Mouse (Mus musculus) CH12.LX (cell line): ENCODE results near the gene Spz1. TPM values are rescaled to one million over a fixed set of nuclear protein-coding genes. Genes with fewer than 3 reads are reported as not detected.

Experiments
- DNase-seq: peaks from one replicate; pipeline ENCODE4 v3.0.0-alpha.2; 2013; ENCODE audit errors: extremely low read depth
- H3K27ac ChIP-seq: 2 replicates; pipeline ENCODE4 v1.5.1; 2012; ENCODE audit warnings: low read depth, mild to moderate bottlenecking, control low read depth, moderate library complexity; ENCODE audit not compliant: insufficient read depth
- H3K27me3 ChIP-seq: replicated peaks from 2 replicates; pipeline ENCODE3; 2012; ENCODE audit warnings: inconsistent platforms
- H3K36me3 ChIP-seq, 2 experiments: replicated peaks in 1 of 2; 2 replicates each; pipeline versions ENCODE3 to v1.6.1; 2012; ENCODE audit warnings: inconsistent platforms in 1 of 2, low read length in 1 of 2, mild to moderate bottlenecking in 1 of 2, mixed read lengths in 1 of 2, moderate library complexity in 1 of 2; ENCODE audit not compliant: control insufficient read depth in 1 of 2, insufficient read depth in 1 of 2
- H3K4me1 ChIP-seq, 2 experiments: 2 replicates each; pipeline ENCODE4 v1.6.1; 2012; ENCODE audit warnings: inconsistent platforms in 1 of 2, moderate library complexity in 1 of 2; ENCODE audit not compliant: insufficient read depth in 2 of 2, control insufficient read depth in 1 of 2
- H3K4me2 ChIP-seq: 2 replicates; pipeline ENCODE4 v1.6.1; 2012; ENCODE audit warnings: low read depth, mild to moderate bottlenecking, control low read depth; ENCODE audit not compliant: poor library complexity, insufficient read depth, severe bottlenecking
- H3K4me3 ChIP-seq, 3 experiments: fragments of 150-350 bp in 1 of 3; sonication (generic) in 1 of 3; replicated peaks in 1 of 3; 2 replicates each; pipeline versions ENCODE3 to v1.5.1; 2011 to 2012; ENCODE audit warnings: low read depth in 2 of 3, low read length in 2 of 3, mild to moderate bottlenecking in 2 of 3, moderate library complexity in 2 of 3, control low read depth in 1 of 3, improper control_type of control experiment in 1 of 3, inconsistent platforms in 1 of 3, mixed read lengths in 1 of 3; ENCODE audit not compliant: poor library complexity in 1 of 3
- H3K79me2 ChIP-seq: replicated peaks from 2 replicates; pipeline ENCODE4 v1.6.1; 2012; ENCODE audit warnings: mild to moderate bottlenecking, moderate library complexity; ENCODE audit not compliant: control insufficient read depth, poor library complexity, insufficient read depth, severe bottlenecking; ENCODE audit errors: extremely low read depth
- H3K9ac ChIP-seq: 2 replicates; pipeline ENCODE4 v1.6.1; 2012; ENCODE audit warnings: low read depth, mild to moderate bottlenecking, control low read depth, moderate library complexity; ENCODE audit not compliant: insufficient read depth
- H3K9me3 ChIP-seq: replicated peaks from 2 replicates; pipeline ENCODE3; 2012; ENCODE audit warnings: low read length, inconsistent platforms, mixed read lengths
- CHD2 ChIP-seq: IDR thresholded peaks from 2 replicates; pipeline ENCODE4 v1.6.1; 2011; ENCODE audit warnings: low read length, improper control_type of control experiment
- E2F4 ChIP-seq: IDR thresholded peaks from 2 replicates; pipeline ENCODE4 v1.6.1; 2011; ENCODE audit warnings: low read depth, low read length, improper control_type of control experiment; ENCODE audit not compliant: insufficient replicate concordance
- ELF1 ChIP-seq: IDR thresholded peaks from 2 replicates; pipeline ENCODE4 v1.6.1; 2014; ENCODE audit warnings: low read depth, mild to moderate bottlenecking, inconsistent platforms, low read length, improper control_type of control experiment
- ETS1 ChIP-seq: conservative IDR thresholded peaks from 2 replicates; pipeline ENCODE4 v1.6.1; 2012; ENCODE audit warnings: low read depth, mild to moderate bottlenecking, inconsistent platforms, low read length, improper control_type of control experiment, moderate library complexity
- HCFC1 ChIP-seq: IDR thresholded peaks from 2 replicates; pipeline ENCODE4 v1.6.1; 2012; ENCODE audit warnings: low read depth, mild to moderate bottlenecking, inconsistent platforms, low read length, improper control_type of control experiment
- KAT2A ChIP-seq: IDR thresholded peaks from 2 replicates; pipeline ENCODE4 v1.6.1; 2012; ENCODE audit warnings: low read length, improper control_type of control experiment, inconsistent platforms; ENCODE audit not compliant: insufficient replicate concordance
- MAFK ChIP-seq: IDR thresholded peaks from 2 replicates; pipeline ENCODE4 v1.6.1; 2011; ENCODE audit warnings: low read length, improper control_type of control experiment; ENCODE audit not compliant: insufficient replicate concordance
- MEF2A ChIP-seq: IDR thresholded peaks from 2 replicates; pipeline ENCODE4 v1.6.1; 2014; ENCODE audit warnings: low read depth, mild to moderate bottlenecking, inconsistent platforms, low read length, improper control_type of control experiment, borderline replicate concordance
- MXI1 ChIP-seq: IDR thresholded peaks from 2 replicates; pipeline ENCODE4 v1.6.1; 2011; ENCODE audit warnings: mild to moderate bottlenecking, low read depth, low read length, improper control_type of control experiment
- MYC ChIP-seq: IDR thresholded peaks from 2 replicates; pipeline ENCODE4 v1.6.1; 2011; ENCODE audit warnings: low read depth, mild to moderate bottlenecking, improper control_type of control experiment, low read length
- NELFE ChIP-seq: IDR thresholded peaks from 2 replicates; pipeline ENCODE4 v1.6.1; 2011; ENCODE audit warnings: low read depth, low read length, improper control_type of control experiment
- NRF1 ChIP-seq: IDR thresholded peaks from 2 replicates; pipeline ENCODE4 v1.6.1; 2014; ENCODE audit warnings: low read depth, mild to moderate bottlenecking, inconsistent platforms, low read length, improper control_type of control experiment, moderate library complexity
- PAX5 ChIP-seq: IDR thresholded peaks from 2 replicates; pipeline ENCODE4 v1.6.1; 2012; ENCODE audit warnings: low read length, inconsistent platforms, mixed read lengths
- POLR2A ChIP-seq: IDR thresholded peaks from 2 replicates; pipeline ENCODE4 v1.6.1; 2011; ENCODE audit warnings: low read depth, mild to moderate bottlenecking, improper control_type of control experiment, low read length
- POLR2AphosphoS2 ChIP-seq: IDR thresholded peaks from 2 replicates; pipeline ENCODE4 v1.6.1; 2011; ENCODE audit warnings: low read depth, low read length, improper control_type of control experiment
- RAD21 ChIP-seq: IDR thresholded peaks from 2 replicates; pipeline ENCODE4 v1.6.1; 2011; ENCODE audit warnings: low read depth, mild to moderate bottlenecking, low read length, improper control_type of control experiment, moderate library complexity
- RCOR1 ChIP-seq: conservative IDR thresholded peaks from 2 replicates; pipeline ENCODE4 v1.6.1; 2012; ENCODE audit warnings: low read depth, mild to moderate bottlenecking, inconsistent platforms, low read length, improper control_type of control experiment
- SIN3A ChIP-seq: IDR thresholded peaks from 2 replicates; pipeline ENCODE4 v1.6.1; 2012; ENCODE audit warnings: low read length, improper control_type of control experiment, inconsistent platforms
- SMC3 ChIP-seq: IDR thresholded peaks from 2 replicates; pipeline ENCODE4 v1.6.1; 2011; ENCODE audit warnings: low read depth, low read length, improper control_type of control experiment
- TCF12 ChIP-seq: IDR thresholded peaks from 2 replicates; pipeline ENCODE4 v1.6.1; 2014; ENCODE audit warnings: low read depth, mild to moderate bottlenecking, inconsistent platforms, low read length, improper control_type of control experiment
- UBTF ChIP-seq: IDR thresholded peaks from 2 replicates; pipeline ENCODE4 v1.6.1; 2012; ENCODE audit warnings: low read depth, mild to moderate bottlenecking, inconsistent platforms, low read length, improper control_type of control experiment, moderate library complexity
- USF1 ChIP-seq: IDR thresholded peaks from 2 replicates; pipeline ENCODE4 v1.6.1; 2014; ENCODE audit warnings: low read depth, mild to moderate bottlenecking, inconsistent platforms, low read length, improper control_type of control experiment
- ZC3H11A ChIP-seq: IDR thresholded peaks from 2 replicates; pipeline ENCODE4 v1.6.1; 2012; ENCODE audit warnings: low read depth, mild to moderate bottlenecking, inconsistent platforms, low read length, improper control_type of control experiment
- dilution Hi-C: fragments of 300-500 bp; cut with MboI; formaldehyde crosslinking; loops from 2 replicates; pipeline ENCODE4 v1.14.3; 2020; ENCODE audit warnings: low sequenced_read_pairs; ENCODE audit not compliant: extremely low pct_unique_long_range_greater_than_20kb, extremely low pct_ligation_motif_present
- in situ Hi-C: fragments of 300-500 bp; cut with MboI; formaldehyde crosslinking; loops from 3 replicates; pipeline ENCODE4 v1.14.3; 2019; ENCODE audit warnings: low sequenced_read_pairs, low pct_ligation_motif_present, low pct_unique_long_range_greater_than_20kb, mixed read lengths
- polyA plus RNA-seq: library from polyadenylated mRNA; unstranded; fragments of >175 nt; gene quantifications from 2 replicates; pipeline ENCODE4 v1.2.1, GENCODE M21; 2012; ENCODE audit warnings: low read depth; ENCODE audit not compliant: insufficient read length
- total RNA-seq, 2 experiments: library from RNA; depleted of rRNA; stranded (reverse); fragments of 300-350 nt in 1 of 2; fragments of >200 nt in 1 of 2; gene quantifications; 2 replicates each; pipeline ENCODE4 v1.2.3; 2012 to 2014

The Spz1 gene
- total and polyA plus RNA-seq, 3 experiments = not detected

GRCm38 (mm10) chr13:92532216-92532615 is 43.8 kb downstream of the Spz1 start:
- Histone ChIP-seq H3K9ac (no peak overlapping the region), H3K4me1 (peaks cover 0 to 9% of the 10 kb centered on the region in 2 experiments; a peak in 2 of 4 replicates), H3K9me3 (no peaks in the 10 kb centered on the region), H3K27ac (no peak overlapping the region), H3K4me2 (no peak overlapping the region), H3K79me2 (no peaks in the 10 kb centered on the region), H3K27me3 (no peaks in the 10 kb centered on the region), H3K36me3 (peaks cover 0 to 5% of the 10 kb centered on the region in 2 experiments), H3K4me3 (no peak overlapping the region)
- dilution Hi-C loops = no loop called here
- in situ Hi-C loops = no loop called here
- TF ChIP-seq NRF1 = no peak
- TF ChIP-seq MXI1 = no peak
- TF ChIP-seq UBTF = no peak
- TF ChIP-seq POLR2A = no peak
- TF ChIP-seq RCOR1 = no peak
- DNase-seq = no peak

GRCm38 (mm10) chr13:92531237-92531636 is 44.7 kb downstream of the Spz1 start:
- no peaks in the 10 kb centered on the region for H3K79me2 ChIP-seq
- no peaks in the 10 kb centered on the region for H3K9me3 ChIP-seq
- dilution Hi-C loops (no loop called here), in situ Hi-C loops (no loop called here)
- H3K9ac ChIP-seq = peak overlapping the region; percentile 46
- peak overlapping the region; percentile 98 for H3K4me2 ChIP-seq
- H3K27me3 ChIP-seq = no peaks in the 10 kb centered on the region
- H3K4me1 ChIP-seq = peaks cover 0 to 9% of the 10 kb centered on the region in 2 experiments; a peak in 2 of 4 replicates
- no peak for DNase-seq
- TF ChIP-seq ZC3H11A = no peak
- TF ChIP-seq E2F4 = no peak
- TF ChIP-seq POLR2AphosphoS2 = no peak
- TF ChIP-seq UBTF = no peak
- no peak for TF ChIP-seq KAT2A
- no peak for TF ChIP-seq PAX5
- TF ChIP-seq TCF12 = no peak
- TF ChIP-seq, all 38 proteins: peak for 0
- H3K4me3 ChIP-seq = peak overlapping the region; percentile 70 to 91 (median 83)
- peak overlapping the region; percentile 82; the same call in 1 of the 2 replicates for H3K27ac ChIP-seq
- peaks cover 0 to 5% of the 10 kb centered on the region in 2 experiments for H3K36me3 ChIP-seq

GRCm38 (mm10) chr13:92530721-92531211 is 45.2 kb downstream of the Spz1 start, which contains the start of gene Zfyve16:
Zfyve16 (minus strand) TSS chr13:92530868.
- no peaks in the 10 kb centered on the region for H3K9me3 ChIP-seq
- no peaks in the 10 kb centered on the region for H3K79me2 ChIP-seq
- peak within 1 kb of the TSS; percentile 82 for H3K27ac ChIP-seq
- H3K4me2 ChIP-seq = peak within 1 kb of the TSS; percentile 98
- H3K9ac ChIP-seq = peak within 1 kb of the TSS; percentile 46
- peak; percentile 93 for DNase-seq
- peaks cover 0 to 14% of the 10 kb centered on the region in 2 experiments; a peak in 2 of 4 replicates for H3K4me1 ChIP-seq
- dilution Hi-C loops = no loop called here
- peak within 1 kb of the TSS; percentile 70 to 91 (median 83) for H3K4me3 ChIP-seq
- in situ Hi-C loops = no loop called here
- no peaks in the 10 kb centered on the region for H3K27me3 ChIP-seq
- H3K36me3 ChIP-seq = peaks cover 0 to 5% of the 10 kb centered on the region in 2 experiments
- TF ChIP-seq SMC3 (no peak), CHD2 (no peak), USF1 (no peak), MYC (0 out of 2 replicates have a peak, but pooled peaks have one; percentile 50), E2F4 (no peak), MEF2A (peak; percentile 48; the same call in 1 of the 2 replicates), UBTF (0 out of 2 replicates have a peak, but pooled peaks have one; percentile 15), ELF1 (peak; percentile 80), RAD21 (no peak), RCOR1 (no peak), ETS1 (no peak), NELFE (peak; percentile 80; the same call in 1 of the 2 replicates), SIN3A (no peak; the same call in 1 of the 2 replicates), NRF1 (peak; percentile 98), POLR2AphosphoS2 (no peak), MAFK (no peak), POLR2A (peak; percentile 86), KAT2A (no peak), HCFC1 (peak; percentile 20; the same call in 1 of the 2 replicates), MXI1 (no peak)
